Mouse (Mus musculus): Measurements from ENCODE around the gene Cldn3.
"Not testable (repeated sequence)": the region's sequence is repeated elsewhere in the genome, so short reads cannot be mapped to it uniquely, and the experiment has no call there.

Cldn3 gene

GRCm38 (mm10) chr5:134985633-134986297 is at the start of gene Cldn3:
Gene Cldn3 (plus strand): TSS chr5:134986214.
- DNase-seq: no peak

- no peak for DNase-seq
Observed at GRCm38 (mm10) chr5:134936626-134937185, 49.3 kb upstream of the Cldn3 start.

- no peak for DNase-seq
Observed at GRCm38 (mm10) chr5:134939069-134939468, 46.9 kb upstream of the Cldn3 start.

- DNase-seq: not testable (repeated sequence)
Observed at GRCm38 (mm10) chr5:134939554-134939953, 46.5 kb upstream of the Cldn3 start.

GRCm38 (mm10) chr5:134941472-134942209 is 44.4 kb upstream of the Cldn3 start:
- no peak for DNase-seq

- DNase-seq: no peak
Observed at GRCm38 (mm10) chr5:134942740-134943139, 43.3 kb upstream of the Cldn3 start.

GRCm38 (mm10) chr5:134944179-134944578 is 41.8 kb upstream of the Cldn3 start:
- no peak for DNase-seq

GRCm38 (mm10) chr5:134945266-134945959 is 40.6 kb upstream of the Cldn3 start:
- no peak for DNase-seq

- no peak for DNase-seq
Observed at GRCm38 (mm10) chr5:134946063-134946856, 39.8 kb upstream of the Cldn3 start.

- DNase-seq: no peak
Observed at GRCm38 (mm10) chr5:134946857-134947255, 39.2 kb upstream of the Cldn3 start, which contains the start of gene Cldn4. Gene Cldn4 (minus strand): TSS chr5:134946934.

- DNase-seq: no peak
Observed at GRCm38 (mm10) chr5:134947420-134948084, 38.5 kb upstream of the Cldn3 start.

GRCm38 (mm10) chr5:134948085-134948439 is 38.0 kb upstream of the Cldn3 start:
- no peak for DNase-seq

GRCm38 (mm10) chr5:134951053-134951884 is 34.7 kb upstream of the Cldn3 start:
- DNase-seq: no peak

- no peak for DNase-seq
Observed at GRCm38 (mm10) chr5:134955491-134955890, 30.5 kb upstream of the Cldn3 start.

GRCm38 (mm10) chr5:134959114-134959513 is 26.9 kb upstream of the Cldn3 start:
- DNase-seq: no peak

- DNase-seq: no peak
Observed at GRCm38 (mm10) chr5:134960430-134960829, 25.6 kb upstream of the Cldn3 start.

- DNase-seq: no peak
Observed at GRCm38 (mm10) chr5:134961519-134961918, 24.5 kb upstream of the Cldn3 start.

- no peak for DNase-seq
Observed at GRCm38 (mm10) chr5:134963546-134963945, 22.5 kb upstream of the Cldn3 start.

GRCm38 (mm10) chr5:134964655-134965054 is 21.4 kb upstream of the Cldn3 start:
- DNase-seq: not testable (repeated sequence)

GRCm38 (mm10) chr5:134965473-134965851 is 20.6 kb upstream of the Cldn3 start:
- DNase-seq: peak; percentile 74

All from cerebellum, adult 18-20 months (tissue).